Mouse (Mus musculus): ENCODE measurements around the gene Cdc40.

GRCm38 (mm10) chr10:40792115-40792514 is 91.0 kb downstream of the Cdc40 start:
- no peak for TF ChIP-seq CTCF (IDR thresholded peaks at IDR 0.05; ENCODE audit: low read depth)
- TF ChIP-seq EP300 (IDR thresholded peaks at IDR 0.05; ENCODE audit: low read depth): no peak

Measured in heart, postnatal 0 days (tissue).